ENCODE assay signal across 8 mouse cellular contexts in genomic region chr9:45121769-45122168, GRCm38 (mm10). TPM values are rescaled to one million over a fixed set of nuclear protein-coding genes. Genes with fewer than 3 reads are reported as not detected.
A peak's percentile ranks its signal among the peaks of the same experiment; 100 is the strongest.
DNase-seq lines count a peak whose midpoint lies in the region; ATAC-seq and TF ChIP-seq lines count a peak whose summit lies in the region.

No protein-coding gene starts in this region.

- H3K4me3 ChIP-seq in cortical plate, adult 2 months (ENCODE audit: insufficient read depth, low read length): peak overlapping the region; percentile 22

- peak; percentile 59 for ATAC-seq in activated CD4-positive, CD25-positive, alpha-beta regulatory T cell, adult 4 months
- ATAC-seq in inflammation-experienced regulatory T-cells, adult 6 months: peak; percentile 81
- peak; percentile 87 for ATAC-seq in megakaryocyte progenitor cell, adult 5-6 weeks (replicated peaks; ENCODE audit: poor library complexity)

- H3K4me1 ChIP-seq in cortical plate, adult 2 months (ENCODE audit: control insufficient read depth, insufficient read depth, low read length): peaks cover 14% of the 10 kb centered on the region

- TF ChIP-seq CTCF in cortical plate, adult 2 months (IDR thresholded peaks at IDR 0.05; ENCODE audit: extremely low read depth, insufficient read depth, low read length): peak; percentile 92

- intact Hi-C loops in gastrocnemius, postnatal 14 days (cut with DNase I; ENCODE audit: low total_unique reads): loop anchor here (2.0 kb wide), 1 partner anchor 25 kb away; no protein-coding TSS in a partner anchor
- intact Hi-C loops in left cerebral cortex, postnatal 10 days (cut with DNase I): no loop called here

- peak; percentile 75 for DNase-seq in gastrocnemius, postnatal 14 days
- DNase-seq in left cerebral cortex, postnatal 10 days (ENCODE audit: extremely low spot score in 1 of 2, low spot score in 2 of 2): peak; percentile 73 to 81
- peak; percentile 74 for DNase-seq in right cerebral cortex, postnatal 25 days
- peak; percentile 53 to 71 for DNase-seq in urinary bladder, postnatal 36 days (ENCODE audit: low spot score in 2 of 2)

- H3K27ac ChIP-seq in cortical plate, adult 2 months (ENCODE audit: insufficient read depth, low read length): no peak overlapping the region

- TF ChIP-seq POLR2A in cortical plate, adult 2 months (IDR thresholded peaks at IDR 0.05; ENCODE audit: extremely low read depth, insufficient read depth, low read length): peak; percentile 3; the same call in 1 of the 2 replicates

RNA-seq across cellular contexts. Expression of gene Scn2b, which starts 4.2 kb away (rescaled TPM):
- polyA plus RNA-seq in activated CD4-positive, CD25-positive, alpha-beta regulatory T cell, adult 4 months (2017; shearing (Covaris generic)): under 1 TPM; 0.19 to 0.42 TPM
- 123 TPM in 2 replicates for polyA plus RNA-seq in cortical plate, adult 2 months (2012; rRNA removed)
- 1 to 10 TPM; 1.9 to 2.6 TPM for total RNA-seq in gastrocnemius, postnatal 14 days (2021)
- under 1 TPM in 2 of 3 experiments, not detected in 1; 0.09 to 0.60 TPM for polyA plus RNA-seq in inflammation-experienced regulatory T-cells, adult 6 months (2017; shearing (Covaris generic))
- 10 to 100 TPM; 89.1 to 97.5 TPM for total RNA-seq in left cerebral cortex, postnatal 10 days (2021)
- not detected in 2 replicates for total RNA-seq in megakaryocyte progenitor cell, adult 5-6 weeks (2015)
- total RNA-seq in megakaryocyte progenitor cell, adult 5-6 weeks (2017): not detected in 2 replicates

RNA-seq across cellular contexts. Expression of gene Scn4b, which starts 16.4 kb away (rescaled TPM):
- not detected for polyA plus RNA-seq in activated CD4-positive, CD25-positive, alpha-beta regulatory T cell, adult 4 months (2017; shearing (Covaris generic))
- 31.9 and 87.5 TPM in 2 replicates for polyA plus RNA-seq in cortical plate, adult 2 months (2012; rRNA removed)
- total RNA-seq in gastrocnemius, postnatal 14 days (2021): 100 to 1,000 TPM in 1 of 2 experiments, 10 to 100 TPM in 1; 99.1 to 115 TPM
- polyA plus RNA-seq in inflammation-experienced regulatory T-cells, adult 6 months (2017; shearing (Covaris generic)): not detected
- total RNA-seq in left cerebral cortex, postnatal 10 days (2021): 10 to 100 TPM in 1 of 2 experiments, 1 to 10 TPM in 1; 4.4 to 11.9 TPM
- total RNA-seq in megakaryocyte progenitor cell, adult 5-6 weeks (2015): not detected in 2 replicates
- not detected in 2 replicates for total RNA-seq in megakaryocyte progenitor cell, adult 5-6 weeks (2017)

RNA-seq across cellular contexts. Expression of gene Jaml, which starts 42.8 kb away (rescaled TPM):
- polyA plus RNA-seq in activated CD4-positive, CD25-positive, alpha-beta regulatory T cell, adult 4 months (2017; shearing (Covaris generic)): 10 to 100 TPM in 1 of 2 experiments, 1 to 10 TPM in 1; 8.3 to 19.6 TPM
- 0.36 and 0.52 TPM in 2 replicates for polyA plus RNA-seq in cortical plate, adult 2 months (2012; rRNA removed)
- total RNA-seq in gastrocnemius, postnatal 14 days (2021): under 1 TPM; 0.37 to 0.69 TPM
- polyA plus RNA-seq in inflammation-experienced regulatory T-cells, adult 6 months (2017; shearing (Covaris generic)): 10 to 100 TPM in 1 of 3 experiments, 1 to 10 TPM in 2; 2.6 to 11.2 (median 6.3) TPM
- total RNA-seq in left cerebral cortex, postnatal 10 days (2021): 1 to 10 TPM in 1 of 2 experiments, under 1 TPM in 1; 0.88 to 1.1 TPM
- 0.89 and 2.0 TPM in 2 replicates for total RNA-seq in megakaryocyte progenitor cell, adult 5-6 weeks (2015)
- 3.4 and 4.6 TPM in 2 replicates for total RNA-seq in megakaryocyte progenitor cell, adult 5-6 weeks (2017)

Comparison
In these comparisons a context has a peak if more than half of its experiments do, and no peak if none do; other contexts are left out.
1. RNA of gene Scn2b, which starts 4.2 kb away (total RNA-seq): 89.1 to 97.5 TPM in left cerebral cortex, postnatal 10 days; 1.9 to 2.6 TPM in gastrocnemius, postnatal 14 days and not detected in megakaryocyte progenitor cell, adult 5-6 weeks; every median in the first group is over 10 times any median in the second.
2. RNA of gene Scn4b, which starts 16.4 kb away (total RNA-seq): 99.1 to 115 TPM in gastrocnemius, postnatal 14 days; 4.4 to 11.9 TPM in left cerebral cortex, postnatal 10 days and not detected in megakaryocyte progenitor cell, adult 5-6 weeks; every median in the first group is over 4 times any median in the second.
3. Peak in every context shown above with its lines, with median percentiles within 50 percentile points of each other: ATAC-seq and DNase-seq.